Mouse (Mus musculus): ENCODE data around the gene Myl12a. TPM values are rescaled to one million over a fixed set of nuclear protein-coding genes. Genes with fewer than 3 reads are reported as not detected.

The Myl12a gene
- polyA plus RNA-seq, 1 experiment = 47.9 TPM

DNA sequence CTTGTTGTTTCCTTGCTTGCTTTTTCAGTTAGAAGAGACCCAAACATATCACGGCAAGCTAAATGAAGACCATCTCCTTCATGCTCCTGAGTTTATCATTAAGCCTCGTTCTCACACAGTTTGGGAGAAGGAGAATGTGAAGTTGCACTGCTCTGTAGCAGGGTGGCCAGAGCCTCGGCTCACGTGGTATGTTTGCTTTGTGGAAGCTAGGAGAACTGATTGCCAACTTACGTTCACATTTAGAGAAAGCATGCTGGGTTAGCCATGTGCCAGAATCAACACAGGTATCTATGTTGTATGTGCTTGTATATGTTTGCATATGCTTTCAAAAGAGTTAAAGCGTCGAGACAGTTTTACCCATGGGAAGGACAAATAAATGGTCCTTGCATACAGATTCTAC lies 34.5 kb upstream of the Myl12a start:
- TF ChIP-seq POLR2A (IDR thresholded peaks at IDR 0.05; ENCODE audit: borderline replicate concordance, insufficient read depth, low read length) = no peak
- no peak for TF ChIP-seq CTCF (IDR thresholded peaks at IDR 0.05; ENCODE audit: borderline replicate concordance, insufficient read depth, low read depth, low read length)
- Histone ChIP-seq H3K4me1 (ENCODE audit: control insufficient read depth, insufficient read depth, low read length) (no peaks in the 10 kb centered on the region), H3K27me3 (ENCODE audit: control insufficient read depth, insufficient read depth, low read length) (no peaks in the 10 kb centered on the region), H3K4me3 (replicated peaks; ENCODE audit: insufficient read depth, low read depth, low read length) (no peak overlapping the region), H3K27ac (ENCODE audit: insufficient read depth, low read length) (no peak overlapping the region)
- WGBS = 87% methylated on average over 7 of the region's 7 CpGs
- no peak for DNase-seq

DNA sequence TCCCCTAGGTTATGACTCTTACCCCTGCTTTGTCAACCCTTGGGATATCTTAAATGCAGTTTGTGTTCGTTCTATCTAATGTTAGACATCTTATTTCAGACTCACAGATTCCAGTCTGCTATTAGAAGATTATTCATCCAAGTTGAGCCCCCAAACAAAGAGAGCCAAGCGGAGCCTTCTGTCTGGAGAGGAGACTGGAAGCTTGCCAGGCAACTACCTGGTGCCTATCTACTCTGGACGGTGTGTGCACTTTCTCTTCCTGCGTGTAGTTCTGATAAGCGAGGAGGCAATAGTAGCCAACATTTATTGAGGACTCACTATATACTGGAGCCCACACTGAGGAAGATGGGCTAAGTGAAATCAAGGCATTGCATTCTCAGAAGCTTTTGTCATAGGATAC lies 31.8 kb upstream of the Myl12a start:
- Histone ChIP-seq H3K27me3 (ENCODE audit: control insufficient read depth, insufficient read depth, low read length) (no peaks in the 10 kb centered on the region), H3K27ac (ENCODE audit: insufficient read depth, low read length) (no peak overlapping the region), H3K4me1 (ENCODE audit: control insufficient read depth, insufficient read depth, low read length) (no peaks in the 10 kb centered on the region), H3K4me3 (replicated peaks; ENCODE audit: insufficient read depth, low read depth, low read length) (no peak overlapping the region)
- no peak for TF ChIP-seq CTCF (IDR thresholded peaks at IDR 0.05; ENCODE audit: borderline replicate concordance, insufficient read depth, low read depth, low read length)
- no peak for TF ChIP-seq POLR2A (IDR thresholded peaks at IDR 0.05; ENCODE audit: borderline replicate concordance, insufficient read depth, low read length)
- WGBS = 59% methylated on average over 5 of the region's 5 CpGs
- DNase-seq = no peak

DNA sequence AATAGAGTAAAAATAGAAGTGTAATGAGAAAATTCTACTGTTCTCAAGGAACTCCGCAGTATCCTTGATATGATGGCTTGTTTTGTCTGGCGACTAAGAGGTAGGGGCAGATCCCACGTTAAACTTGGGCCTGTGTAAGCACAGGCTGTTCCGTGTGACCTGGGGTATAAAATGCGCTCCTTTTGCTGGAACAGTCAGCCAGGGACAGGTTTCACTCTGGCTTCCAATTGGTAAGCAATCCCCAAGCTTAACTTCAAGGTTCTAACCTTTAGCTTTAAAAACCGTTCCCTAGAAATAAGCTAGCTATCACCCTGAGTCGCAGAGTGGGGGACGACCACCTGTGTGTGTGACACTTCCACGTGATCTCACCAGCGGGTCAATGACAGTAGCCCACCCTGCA lies 30.0 kb upstream of the Myl12a start:
- DNase-seq = no peak
- Histone ChIP-seq H3K4me3 (replicated peaks; ENCODE audit: insufficient read depth, low read depth, low read length) (no peak overlapping the region), H3K27me3 (ENCODE audit: control insufficient read depth, insufficient read depth, low read length) (no peaks in the 10 kb centered on the region), H3K4me1 (ENCODE audit: control insufficient read depth, insufficient read depth, low read length) (no peaks in the 10 kb centered on the region), H3K27ac (ENCODE audit: insufficient read depth, low read length) (no peak overlapping the region)
- 90% methylated on average over 10 of the region's 10 CpGs for WGBS
- no peak for TF ChIP-seq CTCF (IDR thresholded peaks at IDR 0.05; ENCODE audit: borderline replicate concordance, insufficient read depth, low read depth, low read length)
- TF ChIP-seq POLR2A (IDR thresholded peaks at IDR 0.05; ENCODE audit: borderline replicate concordance, insufficient read depth, low read length) = no peak

DNA sequence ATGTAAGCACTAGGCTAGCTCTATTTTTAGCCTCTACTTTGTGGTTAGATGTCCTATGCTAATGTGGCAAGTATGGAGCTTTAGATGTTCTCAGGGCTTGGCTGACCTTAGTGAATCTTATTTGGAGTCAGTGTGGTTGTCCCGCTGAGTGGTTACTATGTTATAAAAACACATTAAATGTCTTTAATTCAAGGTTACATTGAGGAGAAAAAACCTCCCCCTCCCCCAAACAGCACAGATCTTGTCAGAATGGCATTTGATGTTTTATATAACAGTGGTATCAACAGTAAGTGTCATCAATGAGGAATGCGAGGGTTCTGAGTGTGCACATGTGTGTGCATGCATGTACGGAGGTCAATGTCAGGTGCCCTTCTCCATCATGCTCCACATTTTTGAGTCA lies 24.5 kb upstream of the Myl12a start:
- WGBS = 96% methylated on average over 3 of the region's 3 CpGs
- DNase-seq = no peak
- H3K4me3 ChIP-seq (replicated peaks; ENCODE audit: insufficient read depth, low read depth, low read length) = no peak overlapping the region
- H3K4me1 ChIP-seq (ENCODE audit: control insufficient read depth, insufficient read depth, low read length) = no peaks in the 10 kb centered on the region
- no peak for TF ChIP-seq POLR2A (IDR thresholded peaks at IDR 0.05; ENCODE audit: borderline replicate concordance, insufficient read depth, low read length)
- no peak for TF ChIP-seq CTCF (IDR thresholded peaks at IDR 0.05; ENCODE audit: borderline replicate concordance, insufficient read depth, low read depth, low read length)
- no peak overlapping the region for H3K27ac ChIP-seq (ENCODE audit: insufficient read depth, low read length)
- H3K27me3 ChIP-seq (ENCODE audit: control insufficient read depth, insufficient read depth, low read length) = no peaks in the 10 kb centered on the region

DNA sequence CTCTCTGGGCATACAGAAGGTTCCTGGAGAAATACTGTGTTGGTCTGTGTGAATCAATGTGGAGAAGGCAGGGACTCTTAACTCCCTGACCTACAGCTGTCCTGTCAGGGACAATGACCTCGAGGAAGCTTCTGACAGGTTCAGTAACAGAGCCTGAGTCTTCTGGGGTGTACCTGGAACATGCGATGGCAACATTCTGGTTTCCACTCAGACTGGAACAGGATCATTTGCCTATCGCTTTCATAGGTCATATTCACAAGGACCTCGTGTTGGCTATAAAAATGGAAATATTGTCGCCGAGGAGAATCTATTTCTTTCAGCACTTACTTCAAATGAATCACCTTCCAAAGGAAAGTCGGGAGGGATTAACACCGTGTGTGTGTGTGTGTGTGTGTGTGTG lies 23.2 kb upstream of the Myl12a start:
- H3K4me1 ChIP-seq (ENCODE audit: control insufficient read depth, insufficient read depth, low read length) = no peaks in the 10 kb centered on the region
- DNase-seq = no peak
- no peaks in the 10 kb centered on the region for H3K27me3 ChIP-seq (ENCODE audit: control insufficient read depth, insufficient read depth, low read length)
- H3K27ac ChIP-seq (ENCODE audit: insufficient read depth, low read length) = no peak overlapping the region
- 82% methylated on average over 8 of the region's 8 CpGs for WGBS
- H3K4me3 ChIP-seq (replicated peaks; ENCODE audit: insufficient read depth, low read depth, low read length) = no peak overlapping the region
- TF ChIP-seq POLR2A (IDR thresholded peaks at IDR 0.05; ENCODE audit: borderline replicate concordance, insufficient read depth, low read length) (no peak), CTCF (IDR thresholded peaks at IDR 0.05; ENCODE audit: borderline replicate concordance, insufficient read depth, low read depth, low read length) (no peak)

DNA sequence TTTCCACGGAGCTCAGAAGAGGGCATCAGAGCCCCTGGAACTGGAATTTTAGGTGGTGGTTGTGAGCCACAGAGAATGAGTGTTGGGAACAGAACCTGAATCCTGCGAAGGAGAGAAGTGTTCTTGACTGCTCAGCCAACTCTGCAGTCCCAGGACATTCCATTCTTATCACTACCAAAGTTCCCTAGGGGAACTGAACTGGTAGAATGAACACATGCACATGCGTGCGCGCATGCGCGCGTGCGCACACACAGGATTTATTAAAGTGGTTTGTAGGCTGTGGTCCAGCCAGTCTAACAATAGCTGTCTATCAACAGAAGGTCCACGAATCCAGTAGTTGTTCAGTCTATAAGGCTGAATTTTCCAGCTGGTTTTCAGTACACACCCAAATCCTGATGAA lies 21.4 kb upstream of the Myl12a start:
- Histone ChIP-seq H3K27me3 (ENCODE audit: control insufficient read depth, insufficient read depth, low read length) (no peaks in the 10 kb centered on the region), H3K4me3 (replicated peaks; ENCODE audit: insufficient read depth, low read depth, low read length) (no peak overlapping the region), H3K27ac (ENCODE audit: insufficient read depth, low read length) (no peak overlapping the region), H3K4me1 (ENCODE audit: control insufficient read depth, insufficient read depth, low read length) (no peaks in the 10 kb centered on the region)
- WGBS = 90% methylated on average over 10 of the region's 10 CpGs
- TF ChIP-seq CTCF (IDR thresholded peaks at IDR 0.05; ENCODE audit: borderline replicate concordance, insufficient read depth, low read depth, low read length) (no peak), POLR2A (IDR thresholded peaks at IDR 0.05; ENCODE audit: borderline replicate concordance, insufficient read depth, low read length) (no peak)
- DNase-seq = no peak

DNA sequence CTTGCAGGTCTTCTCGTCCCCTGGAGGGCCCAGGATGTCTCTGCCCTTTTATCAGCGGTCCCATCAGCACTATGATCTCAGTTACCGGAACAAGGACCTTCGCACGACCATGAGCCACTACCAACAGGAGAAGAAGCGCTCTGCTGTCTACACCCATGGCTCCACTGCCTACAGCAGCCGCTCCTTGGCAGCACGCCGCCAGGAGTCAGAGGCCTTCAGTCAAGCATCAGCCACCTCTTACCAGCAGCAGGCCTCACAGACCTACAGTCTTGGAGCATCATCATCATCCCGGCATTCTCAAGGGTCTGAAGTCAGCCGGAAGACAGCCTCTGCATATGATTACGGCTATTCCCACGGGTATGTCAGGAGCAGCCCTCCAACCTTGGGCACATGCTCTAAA lies 20.2 kb upstream of the Myl12a start:
- 88% methylated on average over 13 of the region's 13 CpGs for WGBS
- Histone ChIP-seq H3K27me3 (ENCODE audit: control insufficient read depth, insufficient read depth, low read length) (no peaks in the 10 kb centered on the region), H3K4me3 (replicated peaks; ENCODE audit: insufficient read depth, low read depth, low read length) (no peak overlapping the region), H3K4me1 (ENCODE audit: control insufficient read depth, insufficient read depth, low read length) (no peaks in the 10 kb centered on the region), H3K27ac (ENCODE audit: insufficient read depth, low read length) (no peak overlapping the region)
- no peak for DNase-seq
- TF ChIP-seq POLR2A (IDR thresholded peaks at IDR 0.05; ENCODE audit: borderline replicate concordance, insufficient read depth, low read length) = no peak
- TF ChIP-seq CTCF (IDR thresholded peaks at IDR 0.05; ENCODE audit: borderline replicate concordance, insufficient read depth, low read depth, low read length) = no peak

DNA sequence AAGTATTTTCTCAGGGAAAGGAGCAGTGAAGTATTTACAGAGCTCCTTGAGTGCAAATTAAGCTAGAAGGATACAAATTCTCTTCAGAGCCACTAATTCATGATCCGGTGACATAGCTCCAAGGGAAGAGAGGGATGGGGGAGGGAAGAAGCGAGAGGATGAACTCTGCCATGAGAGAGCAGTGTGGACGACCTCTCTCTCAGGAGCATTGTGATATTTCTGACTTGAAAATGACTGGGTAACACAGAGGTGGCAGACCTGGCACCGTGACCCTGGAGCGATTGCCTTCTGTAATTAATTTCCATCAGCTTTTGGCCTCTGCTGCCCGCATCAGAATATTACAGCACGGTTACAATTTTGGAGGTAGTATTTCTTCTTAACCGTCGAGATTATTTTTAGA lies 17.2 kb upstream of the Myl12a start:
- WGBS = 62% methylated on average over 9 of the region's 9 CpGs
- no peak overlapping the region for H3K4me3 ChIP-seq (replicated peaks; ENCODE audit: insufficient read depth, low read depth, low read length)
- H3K27ac ChIP-seq (ENCODE audit: insufficient read depth, low read length) = no peak overlapping the region
- no peaks in the 10 kb centered on the region for H3K4me1 ChIP-seq (ENCODE audit: control insufficient read depth, insufficient read depth, low read length)
- H3K27me3 ChIP-seq (ENCODE audit: control insufficient read depth, insufficient read depth, low read length) = no peaks in the 10 kb centered on the region
- TF ChIP-seq POLR2A (IDR thresholded peaks at IDR 0.05; ENCODE audit: borderline replicate concordance, insufficient read depth, low read length) (no peak), CTCF (IDR thresholded peaks at IDR 0.05; ENCODE audit: borderline replicate concordance, insufficient read depth, low read depth, low read length) (no peak)
- no peak for DNase-seq
